Mouse (Mus musculus) embryonic stem cell, embryonic (primary cell): Measurements from ENCODE around the gene Adcy1.

Experiments used
- CTCF ChIA-PET, 4 experiments: fragments of 300-600 bp in 2 of 4; fragments of 350-600 bp in 2 of 4; sonication (Branson Sonifier 250); formaldehyde crosslinking; loops; one replicate each; lab custom pipeline; 2022; ENCODE audit warnings: inconsistent platforms in 2 of 4; lab: Charles Lee
- POLR2A ChIA-PET, 4 experiments: fragments of 300-600 bp in 2 of 4; fragments of 350-600 bp in 2 of 4; sonication (Branson Sonifier 250); formaldehyde crosslinking; loops; one replicate each; lab custom pipeline; 2022; ENCODE audit warnings: antibody characterized with exemption in 4 of 4, inconsistent platforms in 1 of 4; lab: Charles Lee

Gene Adcy1

DNA sequence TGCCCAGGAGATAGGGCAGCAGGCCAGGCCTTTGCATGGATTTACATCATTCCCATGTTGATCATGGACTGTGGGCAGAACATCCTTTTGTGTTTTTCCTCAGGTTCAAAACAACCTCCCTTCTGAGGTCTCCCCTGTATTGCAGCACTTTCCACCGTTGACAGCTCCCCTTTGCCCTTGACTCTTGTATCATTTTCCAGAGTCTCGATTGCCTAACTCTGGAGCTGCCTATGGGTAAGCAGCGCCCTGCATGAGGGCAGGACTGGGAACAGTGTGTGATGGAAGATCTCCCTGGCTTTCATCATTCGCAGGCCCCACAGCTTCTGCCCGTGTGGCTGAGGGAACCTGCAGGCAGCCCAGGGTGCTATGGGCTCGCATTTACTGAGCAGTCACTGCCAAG is 129.4 kb downstream of the Adcy1 start:
- ChIA-PET POLR2A (interaction anchor here in 2 of 4 experiments (0.6 to 1.2 kb wide), 2 partner anchors 567 to 1709 kb away, joined by 3 to 7 read pairs; partner anchors contain the start of gene Tbrg4 (in 1 of the 2)), CTCF (interaction anchor here in 3 of 4 experiments (0.5 to 0.6 kb wide), 3 partner anchors 13 to 535 kb away, joined by 3 to 5 read pairs (median 4); partner anchors contain the start of gene Ramp3 (in 1 of the 3))

DNA sequence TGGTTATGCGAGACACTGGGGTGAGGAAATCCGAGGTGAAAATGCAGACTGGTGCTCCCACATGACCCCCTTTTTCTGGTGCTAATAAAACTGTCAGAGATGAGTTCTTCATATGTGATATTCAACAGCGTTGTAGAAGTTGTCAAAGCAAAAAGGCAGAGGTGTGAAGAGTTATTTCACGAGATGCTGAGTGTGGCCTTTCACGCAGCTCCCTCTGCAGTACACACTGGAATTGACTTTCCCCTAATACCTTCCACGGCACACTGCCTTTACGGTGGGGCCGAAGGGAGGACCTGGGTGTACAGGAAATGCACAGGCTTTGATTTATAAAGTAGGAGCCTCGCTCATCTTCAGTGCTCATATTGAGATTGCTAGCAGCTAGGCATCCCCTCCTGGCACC is 129.8 kb downstream of the Adcy1 start:
- CTCF ChIA-PET, result interaction anchor here in 2 of 4 experiments (0.5 to 0.6 kb wide), 2 partner anchors 14 to 17 kb away, joined by 4 to 5 read pairs; no protein-coding TSS in a partner anchor
- POLR2A ChIA-PET, result interaction anchor here in 2 of 4 experiments (0.6 to 1.2 kb wide), 2 partner anchors 567 to 1709 kb away, joined by 3 to 7 read pairs; partner anchors contain the start of gene Tbrg4 (in 1 of the 2)

GRCm38 (mm10) chr11:7194432-7195311 is 131.4 kb downstream of the Adcy1 start:
- POLR2A ChIA-PET, result interaction anchor here in 1 of 4 experiments (1.5 kb wide), 1 partner anchor 11 kb away, joined by 3 read pairs; no protein-coding TSS in a partner anchor
- CTCF ChIA-PET, result interaction anchor here in 3 of 4 experiments (0.6 kb wide), 4 partner anchors 15 to 367 kb away, joined by 3 to 5 read pairs (median 4); no protein-coding TSS in a partner anchor

DNA sequence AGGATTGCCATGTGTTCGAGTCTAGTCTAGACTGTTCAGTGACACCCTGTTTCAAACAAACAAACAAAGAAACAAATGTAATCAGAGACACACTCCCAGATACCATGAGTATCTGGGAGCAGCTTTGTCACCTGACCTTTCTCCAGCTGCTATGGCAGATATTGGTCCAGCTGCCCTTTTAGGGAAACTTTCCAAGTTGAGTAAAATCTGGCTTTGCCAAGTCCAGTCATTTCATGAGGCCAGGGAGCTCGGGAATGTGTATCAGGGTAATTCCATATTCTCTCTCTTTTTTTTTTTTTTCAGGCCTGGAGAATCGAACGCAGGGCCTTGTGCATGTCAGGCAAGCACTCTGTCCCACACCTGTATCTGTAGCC is 132.0 kb downstream of the Adcy1 start:
- CTCF ChIA-PET, result interaction anchor here in 3 of 4 experiments (0.6 to 0.7 kb wide), 5 partner anchors 15 to 367 kb away, joined by 3 to 5 read pairs (median 3); no protein-coding TSS in a partner anchor
- POLR2A ChIA-PET, result no interaction called here

- POLR2A ChIA-PET, result interaction anchor here in 1 of 4 experiments (0.6 kb wide), 1 partner anchor 550 kb away, joined by 3 read pairs; no protein-coding TSS in a partner anchor
- CTCF ChIA-PET, result interaction anchor here in 1 of 4 experiments (1.0 kb wide), 1 partner anchor 17 kb away, joined by 4 read pairs; the partner anchor contains the start of gene Igfbp3
These were observed 134.2 kb downstream of the Adcy1 start, which contains the start of gene Igfbp1 for GRCm38 (mm10) chr11:7197491-7197941. Igfbp1 (plus strand) TSS chr11:7197782.

GRCm38 (mm10) chr11:7198006-7198405 is 134.7 kb downstream of the Adcy1 start:
- ChIA-PET POLR2A (no interaction called here), CTCF (interaction anchor here in 2 of 4 experiments (1.0 kb wide), 2 partner anchors 12 to 16 kb away, joined by 4 read pairs; partner anchors contain the start of gene Igfbp3 (in 1 of the 2))

DNA sequence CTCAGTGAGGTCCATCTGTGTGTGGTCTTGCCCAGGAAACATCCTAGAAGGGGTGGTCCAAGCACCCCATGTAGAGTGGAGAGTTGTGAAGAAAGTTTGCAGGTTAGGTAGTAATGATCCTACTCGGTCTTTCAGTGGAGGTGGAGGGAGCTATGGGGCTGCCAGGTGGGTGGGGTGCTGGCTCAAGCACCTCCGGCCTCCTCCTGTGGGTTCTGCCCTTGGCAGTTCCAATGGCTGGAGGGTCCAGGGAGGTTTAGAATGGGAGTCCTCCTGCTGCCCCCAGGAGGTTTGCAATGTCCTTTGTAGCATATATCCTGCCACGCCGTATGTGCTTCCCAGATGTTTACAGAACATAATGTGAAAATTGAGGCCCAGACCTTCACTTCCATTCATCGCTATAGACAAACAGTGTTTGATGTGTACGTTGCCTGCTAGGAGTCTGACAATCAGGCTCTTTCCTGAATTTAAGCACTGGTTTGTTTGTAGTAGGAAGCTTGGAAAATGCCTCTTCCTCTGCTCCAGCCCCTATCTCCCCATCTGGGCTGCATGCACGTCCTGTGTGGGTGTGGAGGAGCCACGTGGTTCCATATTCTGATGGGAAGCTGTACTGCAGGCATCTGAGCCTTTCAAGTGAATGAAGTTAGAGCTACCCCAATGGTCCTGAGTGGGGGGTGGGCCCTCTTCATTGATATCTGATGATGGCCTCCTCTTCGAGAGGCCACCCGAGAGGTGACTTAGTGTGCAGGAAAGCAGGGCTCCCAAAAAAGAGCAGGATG is 135.4 kb downstream of the Adcy1 start:
- CTCF ChIA-PET, result interaction anchor here in 3 of 4 experiments (0.6 to 1.0 kb wide), 4 partner anchors 12 to 620 kb away, joined by 3 to 6 read pairs (median 4); partner anchors contain the start of gene Igfbp3 (in 1 of the 3)

DNA sequence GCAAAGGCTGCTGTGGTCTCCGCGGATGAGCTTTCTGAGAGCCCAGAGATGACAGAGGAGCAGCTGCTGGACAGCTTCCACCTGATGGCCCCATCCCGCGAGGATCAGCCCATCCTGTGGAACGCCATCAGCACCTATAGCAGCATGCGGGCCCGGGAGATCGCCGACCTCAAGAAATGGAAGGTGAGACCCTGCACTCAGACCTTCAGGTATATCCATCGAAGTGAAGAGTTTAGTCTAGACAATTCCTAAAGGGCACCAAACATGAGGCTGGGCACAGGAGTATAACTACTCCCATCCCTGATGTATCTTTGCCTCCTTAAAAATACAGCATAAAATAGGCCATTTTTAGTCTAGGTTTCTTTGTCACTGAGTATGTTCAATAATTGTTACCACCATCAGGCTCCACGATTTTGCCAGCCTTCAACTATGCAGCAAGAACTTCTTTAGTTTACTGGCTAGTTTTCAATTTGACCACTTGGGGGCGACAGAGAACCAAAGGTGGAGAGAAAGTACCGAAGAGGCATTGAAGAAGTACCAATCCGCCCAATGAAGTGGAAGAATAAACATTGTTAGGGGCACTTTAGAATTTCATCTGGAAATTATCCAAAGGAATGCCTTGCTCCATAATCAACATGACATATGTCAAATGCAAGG is 136.6 kb downstream of the Adcy1 start:
- POLR2A ChIA-PET, result no interaction called here
- CTCF ChIA-PET, result interaction anchor here in 3 of 4 experiments (0.5 to 1.9 kb wide), 7 partner anchors 9 to 861 kb away, joined by 3 to 10 read pairs (median 3); no protein-coding TSS in a partner anchor

More for the DNA sequence above, 135.4 kb downstream of the Adcy1 start:
- POLR2A ChIA-PET, result no interaction called here

- ChIA-PET CTCF (interaction anchor here in 3 of 4 experiments (0.5 to 1.9 kb wide), 4 partner anchors 10 to 861 kb away, joined by 3 to 10 read pairs (median 3); no protein-coding TSS in a partner anchor), POLR2A (interaction anchor here in 1 of 4 experiments (0.9 kb wide), 1 partner anchor 13 kb away, joined by 3 read pairs; the partner anchor contains the start of gene Igfbp3)
These were observed 137.1 kb downstream of the Adcy1 start for GRCm38 (mm10) chr11:7200393-7200783.

DNA sequence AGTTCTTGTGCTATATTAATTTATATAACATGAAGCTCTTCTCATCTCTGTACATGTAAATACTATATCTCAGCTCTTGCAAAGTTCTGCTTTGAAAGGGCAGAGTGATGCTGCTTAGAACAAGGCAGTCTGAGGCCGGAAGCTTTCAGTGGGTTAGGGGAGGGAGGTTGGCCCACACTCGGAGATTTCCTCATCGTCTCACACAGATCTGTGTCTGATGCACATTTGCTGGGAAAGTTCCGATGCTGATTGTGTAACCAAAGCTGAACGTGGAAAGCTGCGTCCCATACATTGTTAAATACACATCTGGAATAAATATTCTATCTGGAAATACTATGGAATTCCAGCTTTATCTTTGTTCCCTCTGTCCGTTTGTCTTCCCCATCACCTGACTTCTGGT is 138.9 kb downstream of the Adcy1 start:
- ChIA-PET CTCF (interaction anchor here in 3 of 4 experiments (0.7 to 1.1 kb wide), 3 partner anchors 8 to 12 kb away, joined by 3 to 4 read pairs (median 4); partner anchors contain the start of gene Igfbp3 (in 2 of the 3)), POLR2A (interaction anchor here in 1 of 4 experiments (0.6 kb wide), 1 partner anchor 10 kb away, joined by 5 read pairs; no protein-coding TSS in a partner anchor)

DNA sequence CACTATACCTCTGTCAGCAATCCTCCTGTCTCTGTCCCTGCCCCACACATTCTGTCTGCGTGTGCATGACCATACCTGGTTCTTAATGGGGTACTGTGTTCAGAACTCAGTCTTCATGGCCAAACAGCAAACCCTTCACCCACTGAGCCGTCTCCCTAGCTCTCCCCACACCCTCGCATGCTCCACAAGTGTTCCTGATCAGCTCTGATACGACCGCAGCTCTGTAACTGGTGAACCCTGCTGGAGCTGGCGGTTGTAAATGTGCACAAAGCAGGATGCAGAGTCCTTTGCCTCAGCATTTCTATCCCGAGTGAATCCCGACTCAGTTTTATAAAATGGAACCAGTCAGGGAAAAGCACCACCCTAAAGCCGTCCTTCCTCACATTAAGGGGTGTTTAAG is 140.6 kb downstream of the Adcy1 start:
- POLR2A ChIA-PET, result interaction anchor here in 1 of 4 experiments (1.1 kb wide), 1 partner anchor 9 kb away, joined by 3 read pairs; no protein-coding TSS in a partner anchor
- CTCF ChIA-PET, result interaction anchor here in 2 of 4 experiments (0.6 to 1.3 kb wide), 2 partner anchors 11 to 15 kb away, joined by 3 read pairs; no protein-coding TSS in a partner anchor

DNA sequence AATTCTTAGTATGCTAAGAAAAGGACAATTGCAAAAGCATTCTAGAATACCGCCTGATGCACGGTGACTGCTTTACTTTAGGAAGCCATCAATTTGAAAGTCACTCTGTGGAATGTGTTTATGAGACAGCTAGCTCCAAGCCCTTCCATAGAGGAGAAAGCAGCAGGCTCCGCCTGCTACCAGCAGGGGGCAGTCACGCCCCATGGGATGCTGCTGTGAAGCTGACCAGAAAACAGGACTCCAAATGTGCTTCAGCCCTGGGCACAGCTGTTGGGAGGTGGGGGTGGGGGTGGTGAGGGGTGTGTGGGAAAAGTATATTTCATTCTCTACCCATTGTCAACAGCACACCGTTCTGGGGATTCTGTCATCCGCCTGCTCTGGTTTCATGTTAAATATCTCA is 147.1 kb downstream of the Adcy1 start:
- ChIA-PET CTCF (interaction anchor here (0.5 to 1.8 kb wide), 35 partner anchors 8 to 1517 kb away, joined by 3 to 10 read pairs (median 4); partner anchors contain the start of gene Gm11985 (in 1 of the 4)), POLR2A (interaction anchor here in 3 of 4 experiments (0.6 to 1.4 kb wide), 6 partner anchors 12 to 552 kb away, joined by 3 to 4 read pairs (median 3); no protein-coding TSS in a partner anchor)

- POLR2A ChIA-PET, result interaction anchor here in 3 of 4 experiments (0.6 to 3.8 kb wide), 5 partner anchors 11 to 1934 kb away, joined by 3 to 16 read pairs (median 3); no protein-coding TSS in a partner anchor
- CTCF ChIA-PET, result interaction anchor here in 3 of 4 experiments (0.6 to 1.8 kb wide), 15 partner anchors 8 to 1213 kb away, joined by 3 to 10 read pairs (median 4); no protein-coding TSS in a partner anchor
These were observed 147.9 kb downstream of the Adcy1 start for GRCm38 (mm10) chr11:7211211-7211610.

DNA sequence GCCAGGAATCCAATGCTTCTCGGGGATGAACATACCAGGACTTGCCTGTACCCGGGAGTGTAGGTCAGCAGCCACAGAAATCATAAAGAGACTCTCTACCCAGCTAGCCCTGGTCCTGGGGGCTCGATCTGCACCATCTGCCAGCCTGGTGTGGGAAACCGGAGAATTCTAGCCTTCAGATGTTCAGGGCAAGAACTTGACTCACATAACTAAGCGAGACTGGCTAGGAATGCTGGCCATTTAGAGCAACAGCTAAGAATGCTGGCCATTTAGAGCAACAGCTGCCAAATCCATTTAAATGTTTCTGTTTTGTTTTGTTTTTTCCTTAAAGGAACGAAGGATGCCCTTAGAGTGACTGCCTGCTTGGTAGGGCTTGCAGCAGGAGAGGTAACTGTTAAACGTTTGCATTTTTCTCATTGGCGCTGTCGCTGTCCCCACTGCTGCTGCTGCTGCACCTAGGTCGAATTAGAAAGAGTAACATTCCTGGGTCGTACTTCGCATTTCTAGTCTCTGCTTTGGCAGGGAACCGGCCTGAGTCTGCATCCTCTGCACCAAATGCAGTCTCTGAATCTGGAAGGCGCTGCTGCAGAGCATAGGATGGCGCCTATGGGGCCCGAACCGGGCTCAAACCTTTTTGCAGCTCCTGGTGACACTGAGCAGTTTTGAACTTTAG is 149.0 kb downstream of the Adcy1 start:
- ChIA-PET CTCF (interaction anchor here in 2 of 4 experiments (0.7 to 1.5 kb wide), 3 partner anchors 9 to 699 kb away, joined by 3 to 5 read pairs (median 3); no protein-coding TSS in a partner anchor), POLR2A (interaction anchor here (0.6 to 3.8 kb wide), 9 partner anchors 8 to 1933 kb away, joined by 3 to 16 read pairs (median 4); no protein-coding TSS in a partner anchor)

GRCm38 (mm10) chr11:7213161-7213500 is 149.8 kb downstream of the Adcy1 start:
- CTCF ChIA-PET, result interaction anchor here in 3 of 4 experiments (0.5 to 1.8 kb wide), 7 partner anchors 8 to 1034 kb away, joined by 3 to 5 read pairs (median 3); no protein-coding TSS in a partner anchor
- POLR2A ChIA-PET, result interaction anchor here (0.6 to 3.8 kb wide), 9 partner anchors 9 to 1423 kb away, joined by 3 to 16 read pairs (median 3); no protein-coding TSS in a partner anchor
